Mouse (Mus musculus): ENCODE data around the gene Ppy.

Ppy gene

GRCm38 (mm10) chr11:102138447-102138740 is 37.3 kb upstream of the Ppy start:
- H3K36me3 ChIP-seq (ENCODE audit: insufficient read depth, low read length): no peaks in the 10 kb centered on the region
- peaks cover 39% of the 10 kb centered on the region for H3K4me1 ChIP-seq (replicated peaks; ENCODE audit: low read depth, low read length)
- H3K4me3 ChIP-seq (replicated peaks; ENCODE audit: low read length): peak overlapping the region; percentile 67
- H3K9me3 ChIP-seq (ENCODE audit: low read length): no peaks in the 10 kb centered on the region
- H3K27me3 ChIP-seq (ENCODE audit: insufficient read depth, low read length): 0 out of 2 replicates have a peak, but pooled peaks cover 4% of the 10 kb centered on the region
- TF ChIP-seq POU5F1 (IDR thresholded peaks at IDR 0.05; ENCODE audit: borderline replicate concordance, low read length) (no peak), CTCF (conservative IDR thresholded peaks at IDR 0.05; ENCODE audit: low read length) (peak; percentile 66), NANOG (IDR thresholded peaks at IDR 0.05; ENCODE audit: borderline replicate concordance, low read length) (no peak)

- Histone ChIP-seq H3K27me3 (ENCODE audit: insufficient read depth, low read length) (0 out of 2 replicates have a peak, but pooled peaks cover 3% of the 10 kb centered on the region), H3K4me3 (replicated peaks; ENCODE audit: low read length) (peak overlapping the region; percentile 67), H3K9me3 (ENCODE audit: low read length) (no peaks in the 10 kb centered on the region), H3K4me1 (replicated peaks; ENCODE audit: low read depth, low read length) (peaks cover 34% of the 10 kb centered on the region), H3K36me3 (ENCODE audit: insufficient read depth, low read length) (no peaks in the 10 kb centered on the region)
- TF ChIP-seq CTCF (conservative IDR thresholded peaks at IDR 0.05; ENCODE audit: low read length) (peak; percentile 1; the same call in 1 of the 2 replicates), NANOG (IDR thresholded peaks at IDR 0.05; ENCODE audit: borderline replicate concordance, low read length) (no peak), POU5F1 (IDR thresholded peaks at IDR 0.05; ENCODE audit: borderline replicate concordance, low read length) (no peak)
These were observed 36.7 kb upstream of the Ppy start for GRCm38 (mm10) chr11:102137625-102138446.

GRCm38 (mm10) chr11:102134516-102134915 is 33.4 kb upstream of the Ppy start:
- Histone ChIP-seq H3K36me3 (ENCODE audit: insufficient read depth, low read length) (no peaks in the 10 kb centered on the region), H3K4me3 (replicated peaks; ENCODE audit: low read length) (no peak overlapping the region), H3K9me3 (ENCODE audit: low read length) (no peaks in the 10 kb centered on the region), H3K27me3 (ENCODE audit: insufficient read depth, low read length) (no peaks in the 10 kb centered on the region), H3K4me1 (replicated peaks; ENCODE audit: low read depth, low read length) (peaks cover 37% of the 10 kb centered on the region)
- TF ChIP-seq CTCF (conservative IDR thresholded peaks at IDR 0.05; ENCODE audit: low read length): no peak
- TF ChIP-seq NANOG (IDR thresholded peaks at IDR 0.05; ENCODE audit: borderline replicate concordance, low read length): no peak
- TF ChIP-seq POU5F1 (IDR thresholded peaks at IDR 0.05; ENCODE audit: borderline replicate concordance, low read length): no peak

- Histone ChIP-seq H3K36me3 (ENCODE audit: insufficient read depth, low read length) (no peaks in the 10 kb centered on the region), H3K4me1 (replicated peaks; ENCODE audit: low read depth, low read length) (peaks cover 10% of the 10 kb centered on the region), H3K4me3 (replicated peaks; ENCODE audit: low read length) (no peak overlapping the region), H3K9me3 (ENCODE audit: low read length) (no peaks in the 10 kb centered on the region), H3K27me3 (ENCODE audit: insufficient read depth, low read length) (peaks cover 6% of the 10 kb centered on the region; the same call in 1 of the 2 replicates)
- TF ChIP-seq CTCF (conservative IDR thresholded peaks at IDR 0.05; ENCODE audit: low read length): no peak
- TF ChIP-seq NANOG (IDR thresholded peaks at IDR 0.05; ENCODE audit: borderline replicate concordance, low read length): no peak
- no peak for TF ChIP-seq POU5F1 (IDR thresholded peaks at IDR 0.05; ENCODE audit: borderline replicate concordance, low read length)
These were observed 16.3 kb upstream of the Ppy start for GRCm38 (mm10) chr11:102117386-102117785.

- TF ChIP-seq POU5F1 (IDR thresholded peaks at IDR 0.05; ENCODE audit: borderline replicate concordance, low read length) (no peak), CTCF (conservative IDR thresholded peaks at IDR 0.05; ENCODE audit: low read length) (no peak), NANOG (IDR thresholded peaks at IDR 0.05; ENCODE audit: borderline replicate concordance, low read length) (no peak)
- H3K36me3 ChIP-seq (ENCODE audit: insufficient read depth, low read length): no peaks in the 10 kb centered on the region
- no peaks in the 10 kb centered on the region for H3K9me3 ChIP-seq (ENCODE audit: low read length)
- no peak overlapping the region for H3K4me3 ChIP-seq (replicated peaks; ENCODE audit: low read length)
- peaks cover 10% of the 10 kb centered on the region for H3K4me1 ChIP-seq (replicated peaks; ENCODE audit: low read depth, low read length)
- H3K27me3 ChIP-seq (ENCODE audit: insufficient read depth, low read length): peaks cover 6% of the 10 kb centered on the region; the same call in 1 of the 2 replicates
These were observed 15.1 kb upstream of the Ppy start for GRCm38 (mm10) chr11:102116241-102116640.

- Histone ChIP-seq H3K4me1 (replicated peaks; ENCODE audit: low read depth, low read length) (peaks cover 15% of the 10 kb centered on the region), H3K36me3 (ENCODE audit: insufficient read depth, low read length) (no peaks in the 10 kb centered on the region), H3K27me3 (ENCODE audit: insufficient read depth, low read length) (peaks cover 42% of the 10 kb centered on the region), H3K4me3 (replicated peaks; ENCODE audit: low read length) (no peak overlapping the region), H3K9me3 (ENCODE audit: low read length) (no peaks in the 10 kb centered on the region)
- TF ChIP-seq POU5F1 (IDR thresholded peaks at IDR 0.05; ENCODE audit: borderline replicate concordance, low read length) (no peak), CTCF (conservative IDR thresholded peaks at IDR 0.05; ENCODE audit: low read length) (no peak), NANOG (IDR thresholded peaks at IDR 0.05; ENCODE audit: borderline replicate concordance, low read length) (no peak)
These were observed 10.5 kb upstream of the Ppy start for GRCm38 (mm10) chr11:102111576-102111975.

GRCm38 (mm10) chr11:102107732-102108131 is 6.6 kb upstream of the Ppy start, which contains the start of gene Pyy:
Gene Pyy (minus strand): TSS chr11:102107832.
- Histone ChIP-seq H3K4me3 (replicated peaks; ENCODE audit: low read length) (peak within 1 kb of the TSS; percentile 72), H3K4me1 (replicated peaks; ENCODE audit: low read depth, low read length) (peaks cover 19% of the 10 kb centered on the region), H3K9me3 (ENCODE audit: low read length) (no peaks in the 10 kb centered on the region), H3K27me3 (ENCODE audit: insufficient read depth, low read length) (peaks cover 72% of the 10 kb centered on the region), H3K36me3 (ENCODE audit: insufficient read depth, low read length) (no peaks in the 10 kb centered on the region)
- TF ChIP-seq CTCF (conservative IDR thresholded peaks at IDR 0.05; ENCODE audit: low read length): no peak
- no peak for TF ChIP-seq POU5F1 (IDR thresholded peaks at IDR 0.05; ENCODE audit: borderline replicate concordance, low read length)
- no peak for TF ChIP-seq NANOG (IDR thresholded peaks at IDR 0.05; ENCODE audit: borderline replicate concordance, low read length)

- peak overlapping the region; percentile 72 for H3K4me3 ChIP-seq (replicated peaks; ENCODE audit: low read length)
These were observed 5.8 kb upstream of the Ppy start for GRCm38 (mm10) chr11:102106911-102107310.

More at GRCm38 (mm10) chr11:102106911-102107310, 5.8 kb upstream of the Ppy start:
- TF ChIP-seq CTCF (conservative IDR thresholded peaks at IDR 0.05; ENCODE audit: low read length) (no peak), POU5F1 (IDR thresholded peaks at IDR 0.05; ENCODE audit: borderline replicate concordance, low read length) (no peak), NANOG (IDR thresholded peaks at IDR 0.05; ENCODE audit: borderline replicate concordance, low read length) (no peak)
- H3K36me3 ChIP-seq (ENCODE audit: insufficient read depth, low read length): no peaks in the 10 kb centered on the region
- peaks cover 77% of the 10 kb centered on the region for H3K27me3 ChIP-seq (ENCODE audit: insufficient read depth, low read length)
- H3K4me1 ChIP-seq (replicated peaks; ENCODE audit: low read depth, low read length): peaks cover 24% of the 10 kb centered on the region
- H3K9me3 ChIP-seq (ENCODE audit: low read length): no peaks in the 10 kb centered on the region
